Mouse (Mus musculus) lung, embryonic 16.5 days (tissue): ENCODE results near the gene Rad18. TPM values are rescaled to one million over a fixed set of nuclear protein-coding genes. Genes with fewer than 3 reads are reported as not detected.
"Not testable (repeated sequence)": the region's sequence is repeated elsewhere in the genome, so short reads cannot be mapped to it uniquely, and the experiment has no call there.

ENCODE experiments used
- ATAC-seq: fragments of 200-750 bp; cut with Nextera tagmentation; 2 replicates; pipeline ENCODE4 v1.8.0; 2017; ENCODE audit warnings: low read depth, mild to moderate bottlenecking, moderate library complexity
- H3K27ac ChIP-seq: fragments of 300-500 bp; sonication (generic); 2 replicates; pipeline ENCODE4 v1.5.1; 2014; ENCODE audit warnings: mild to moderate bottlenecking, control low read depth, low read length
- H3K27me3 ChIP-seq: fragments of 300-500 bp; sonication (generic); 2 replicates; pipeline ENCODE4 v1.6.1; 2014; ENCODE audit warnings: low read depth, low read length, mixed read lengths; ENCODE audit not compliant: control insufficient read depth, insufficient read depth
- H3K36me3 ChIP-seq: fragments of 300-500 bp; sonication (generic); 2 replicates; pipeline ENCODE4 v1.6.1; 2014; ENCODE audit warnings: low read length; ENCODE audit not compliant: control insufficient read depth, insufficient read depth
- H3K4me1 ChIP-seq: fragments of 300-500 bp; sonication (generic); replicated peaks from 2 replicates; pipeline ENCODE4 v1.6.1; 2014; ENCODE audit warnings: low read length, mixed read lengths; ENCODE audit not compliant: control insufficient read depth, insufficient read depth
- H3K4me2 ChIP-seq: fragments of 300-500 bp; sonication (generic); 2 replicates; pipeline ENCODE4 v1.6.1; 2014; ENCODE audit warnings: low read depth, low read length, control low read depth
- H3K4me3 ChIP-seq: fragments of 300-500 bp; sonication (generic); 2 replicates; pipeline ENCODE4 v1.5.1; 2014; ENCODE audit warnings: mild to moderate bottlenecking, low read length, control low read depth
- H3K9ac ChIP-seq: fragments of 300-500 bp; sonication (generic); 2 replicates; pipeline ENCODE4 v1.6.1; 2014; ENCODE audit warnings: low read length, control low read depth
- H3K9me3 ChIP-seq: fragments of 300-500 bp; sonication (generic); 2 replicates; pipeline ENCODE4 v1.6.1; 2016; ENCODE audit warnings: low read length; ENCODE audit not compliant: control insufficient read depth
- WGBS: fragments of 180-500 bp; shearing (Covaris S2); extraction: QIAGEN DNeasy Blood & Tissue Kit; methylation state at CpG from one replicate; pipeline ENCODE4 v1.1.7; 2014; 5-methylcytosine and 5-hydroxymethylcytosine counted together
- polyA plus RNA-seq: library from polyadenylated mRNA; unstranded; fragments of >200 nt; fragmentation: Nextera tagmentation; extraction: Ambion mirVana; gene quantifications from 2 replicates; pipeline ENCODE4 v1.2.1, GENCODE M21; 2015

The Rad18 gene
- polyA plus RNA-seq, 1 experiment from 2014 or later = 40.3 TPM

GRCm38 (mm10) chr6:112731386-112731785, 34.9 kb upstream of the Rad18 start:
- no peak overlapping the region for H3K4me2 ChIP-seq
- no peak for ATAC-seq
- no peaks in the 10 kb centered on the region for H3K36me3 ChIP-seq
- peaks cover 6% of the 10 kb centered on the region; the same call in 1 of the 2 replicates for H3K4me1 ChIP-seq
- no peaks in the 10 kb centered on the region for H3K27me3 ChIP-seq
- H3K4me3 ChIP-seq = no peak overlapping the region
- WGBS = 93% methylated on average over 10 of the region's 10 CpGs
- H3K9me3 ChIP-seq = peaks cover 2% of the 10 kb centered on the region; the same call in 1 of the 2 replicates
- H3K27ac ChIP-seq = no peak overlapping the region
- H3K9ac ChIP-seq = no peak overlapping the region

GRCm38 (mm10) chr6:112728760-112729422, 32.4 kb upstream of the Rad18 start:
- peaks cover 2% of the 10 kb centered on the region; the same call in 1 of the 2 replicates for H3K9me3 ChIP-seq
- 4% methylated on average over 17 of the region's 17 CpGs for WGBS
- H3K27me3 ChIP-seq = no peaks in the 10 kb centered on the region
- peaks cover 6% of the 10 kb centered on the region; the same call in 1 of the 2 replicates for H3K4me1 ChIP-seq
- H3K4me3 ChIP-seq = peak overlapping the region; percentile 37
- peak overlapping the region; percentile 55 for H3K4me2 ChIP-seq
- H3K9ac ChIP-seq = no peak overlapping the region
- peak; percentile 94 for ATAC-seq
- no peaks in the 10 kb centered on the region for H3K36me3 ChIP-seq
- peak overlapping the region; percentile 36 for H3K27ac ChIP-seq

- H3K9me3 ChIP-seq = no peaks in the 10 kb centered on the region
- no peak for ATAC-seq
- WGBS = 79% methylated on average over 4 of the region's 4 CpGs
- H3K27ac ChIP-seq = no peak overlapping the region
- peaks cover 6% of the 10 kb centered on the region; the same call in 1 of the 2 replicates for H3K4me1 ChIP-seq
- no peaks in the 10 kb centered on the region for H3K36me3 ChIP-seq
- no peak overlapping the region for H3K9ac ChIP-seq
- no peak overlapping the region for H3K4me3 ChIP-seq
- H3K4me2 ChIP-seq = no peak overlapping the region
- no peaks in the 10 kb centered on the region for H3K27me3 ChIP-seq
These were observed 29.0 kb upstream of the Rad18 start for GRCm38 (mm10) chr6:112725468-112725867.

GRCm38 (mm10) chr6:112720409-112721080, 24.1 kb upstream of the Rad18 start:
- H3K27me3 ChIP-seq = no peaks in the 10 kb centered on the region
- no peak overlapping the region for H3K4me3 ChIP-seq
- H3K4me1 ChIP-seq = no peaks in the 10 kb centered on the region
- H3K4me2 ChIP-seq = no peak overlapping the region
- WGBS = 75% methylated on average over 5 of the region's 5 CpGs
- no peak overlapping the region for H3K27ac ChIP-seq
- no peak for ATAC-seq
- H3K9me3 ChIP-seq = no peaks in the 10 kb centered on the region
- no peaks in the 10 kb centered on the region for H3K36me3 ChIP-seq
- H3K9ac ChIP-seq = no peak overlapping the region

- Histone ChIP-seq H3K9ac (no peak overlapping the region), H3K27ac (no peak overlapping the region), H3K27me3 (no peaks in the 10 kb centered on the region), H3K36me3 (no peaks in the 10 kb centered on the region), H3K4me2 (no peak overlapping the region), H3K4me1 (no peaks in the 10 kb centered on the region), H3K4me3 (no peak overlapping the region), H3K9me3 (no peaks in the 10 kb centered on the region)
- ATAC-seq = no peak
- 82% methylated on average over 1 of the region's 1 CpGs for WGBS
These were observed 23.5 kb upstream of the Rad18 start for GRCm38 (mm10) chr6:112719983-112720382.

GRCm38 (mm10) chr6:112717168-112717567, 20.7 kb upstream of the Rad18 start:
- H3K27ac ChIP-seq = no peak overlapping the region
- no peak overlapping the region for H3K4me3 ChIP-seq
- H3K9ac ChIP-seq = no peak overlapping the region
- no peak overlapping the region for H3K4me2 ChIP-seq
- H3K36me3 ChIP-seq = no peaks in the 10 kb centered on the region
- no peaks in the 10 kb centered on the region for H3K27me3 ChIP-seq
- H3K4me1 ChIP-seq = no peaks in the 10 kb centered on the region
- no peaks in the 10 kb centered on the region for H3K9me3 ChIP-seq
- WGBS = 40% methylated on average over 5 of the region's 5 CpGs
- ATAC-seq = no peak

GRCm38 (mm10) chr6:112713951-112714350, 17.5 kb upstream of the Rad18 start:
- Histone ChIP-seq H3K36me3 (no peaks in the 10 kb centered on the region), H3K4me2 (no peak overlapping the region), H3K9ac (no peak overlapping the region), H3K9me3 (no peaks in the 10 kb centered on the region), H3K4me1 (no peaks in the 10 kb centered on the region), H3K27me3 (no peaks in the 10 kb centered on the region), H3K4me3 (no peak overlapping the region), H3K27ac (no peak overlapping the region)
- 81% methylated on average over 3 of the region's 3 CpGs for WGBS
- no peak for ATAC-seq

GRCm38 (mm10) chr6:112702296-112702695, 5.8 kb upstream of the Rad18 start:
- ATAC-seq, H3K4me3 ChIP-seq, H3K27me3 ChIP-seq, H3K4me2 ChIP-seq, H3K9ac ChIP-seq, H3K27ac ChIP-seq, H3K36me3 ChIP-seq, H3K9me3 ChIP-seq, H3K4me1 ChIP-seq: not testable (repeated sequence)
- WGBS = 71% methylated on average over 4 of the region's 4 CpGs

- H3K4me2 ChIP-seq = no peak overlapping the region
- peaks cover 3% of the 10 kb centered on the region for H3K4me1 ChIP-seq
- H3K9me3 ChIP-seq = no peaks in the 10 kb centered on the region
- no peak overlapping the region for H3K9ac ChIP-seq
- no peak overlapping the region for H3K4me3 ChIP-seq
- H3K27ac ChIP-seq = no peak overlapping the region
- H3K36me3 ChIP-seq = no peaks in the 10 kb centered on the region
- no peaks in the 10 kb centered on the region for H3K27me3 ChIP-seq
- no peak for ATAC-seq
- WGBS = 0% methylated on average over 1 of the region's 1 CpGs
These were observed 3.9 kb upstream of the Rad18 start for GRCm38 (mm10) chr6:112700392-112700791.
